Mouse (Mus musculus) kidney, adult 8-10 months (tissue): ENCODE data around the gene Dusp28.

Experiments used
- DNase-seq, 2 experiments: peaks; one replicate each; pipeline ENCODE4 v3.0.0; 2022

The Dusp28 gene

GRCm38 (mm10) chr1:92906779-92907631 lies at the start of gene Dusp28:
Gene Dusp28 (plus strand): TSS chr1:92906981.
- peak; percentile 94 to 96 for DNase-seq

GRCm38 (mm10) chr1:92861503-92861902 lies 45.3 kb upstream of the Dusp28 start:
- DNase-seq, result no peak

GRCm38 (mm10) chr1:92863268-92863667 lies 43.5 kb upstream of the Dusp28 start:
- DNase-seq, result no peak

- no peak for DNase-seq
Measured at GRCm38 (mm10) chr1:92866170-92866569, 40.6 kb upstream of the Dusp28 start.

GRCm38 (mm10) chr1:92869985-92870384 lies 36.8 kb upstream of the Dusp28 start:
- no peak for DNase-seq

- peak in 1 of 2 experiments; percentile 54 for DNase-seq
Measured at GRCm38 (mm10) chr1:92872666-92873065, 34.1 kb upstream of the Dusp28 start.

- DNase-seq, result peak; percentile 11 to 54
Measured at GRCm38 (mm10) chr1:92874011-92874410, 32.8 kb upstream of the Dusp28 start.

- no peak for DNase-seq
Measured at GRCm38 (mm10) chr1:92875360-92876111, 31.2 kb upstream of the Dusp28 start.

GRCm38 (mm10) chr1:92877431-92877978 lies 29.3 kb upstream of the Dusp28 start:
- DNase-seq, result no peak

- no peak for DNase-seq
Measured at GRCm38 (mm10) chr1:92878066-92878741, 28.6 kb upstream of the Dusp28 start.

- DNase-seq, result no peak
Measured at GRCm38 (mm10) chr1:92879266-92879665, 27.5 kb upstream of the Dusp28 start.

- DNase-seq, result no peak
Measured at GRCm38 (mm10) chr1:92880101-92880500, 26.7 kb upstream of the Dusp28 start.

GRCm38 (mm10) chr1:92881982-92882381 lies 24.8 kb upstream of the Dusp28 start:
- DNase-seq, result no peak

- DNase-seq, result no peak
Measured at GRCm38 (mm10) chr1:92888901-92889655, 17.7 kb upstream of the Dusp28 start.

GRCm38 (mm10) chr1:92892791-92893190 lies 14.0 kb upstream of the Dusp28 start:
- DNase-seq, result no peak

- no peak for DNase-seq
Measured at GRCm38 (mm10) chr1:92893896-92894295, 12.9 kb upstream of the Dusp28 start.

GRCm38 (mm10) chr1:92895089-92895488 lies 11.7 kb upstream of the Dusp28 start:
- DNase-seq, result peak in 1 of 2 experiments; percentile 73

GRCm38 (mm10) chr1:92902786-92903185 lies 4.0 kb upstream of the Dusp28 start, which contains the start of gene Ankmy1:
Gene Ankmy1 (minus strand): TSS chr1:92902906.
- peak; percentile 46 to 64 for DNase-seq

GRCm38 (mm10) chr1:92903627-92904026 lies 3.2 kb upstream of the Dusp28 start:
- DNase-seq, result no peak

GRCm38 (mm10) chr1:92905703-92906310 lies 974 bp upstream of the Dusp28 start:
- no peak for DNase-seq

- DNase-seq, result no peak
Measured at GRCm38 (mm10) chr1:92907632-92908360, 1.0 kb downstream of the Dusp28 start.
